Mouse (Mus musculus) CH12.LX (cell line): ENCODE data around the gene Strip1.
"Not testable (repeated sequence)": the region's sequence is repeated elsewhere in the genome, so short reads cannot be mapped to it uniquely, and the experiment has no call there.

ENCODE experiments used
- BHLHE40 ChIP-seq: IDR thresholded peaks from 2 replicates; pipeline ENCODE4 v1.6.1; 2011; ENCODE audit warnings: mild to moderate bottlenecking, low read depth, low read length, improper control_type of control experiment
- CHD2 ChIP-seq: IDR thresholded peaks from 2 replicates; pipeline ENCODE4 v1.6.1; 2011; ENCODE audit warnings: low read length, improper control_type of control experiment
- CTCF ChIP-seq, 2 experiments: IDR thresholded peaks in 1 of 2; conservative IDR thresholded peaks in 1 of 2; 2 replicates each; pipeline ENCODE4 v1.5.1; 2011 to 2012; ENCODE audit warnings: low read depth in 2 of 2, low read length in 2 of 2, improper control_type of control experiment in 1 of 2, inconsistent platforms in 1 of 2, mild to moderate bottlenecking in 1 of 2, moderate library complexity in 1 of 2
- EP300 ChIP-seq: IDR thresholded peaks from 2 replicates; pipeline ENCODE4 v1.6.1; 2011; ENCODE audit warnings: low read length, improper control_type of control experiment
- JUND ChIP-seq: conservative IDR thresholded peaks from 2 replicates; pipeline ENCODE4 v1.6.1; 2011; ENCODE audit warnings: low read depth, low read length, improper control_type of control experiment
- MAFK ChIP-seq: IDR thresholded peaks from 2 replicates; pipeline ENCODE4 v1.6.1; 2011; ENCODE audit warnings: low read length, improper control_type of control experiment; ENCODE audit not compliant: insufficient replicate concordance
- MAX ChIP-seq: IDR thresholded peaks from 2 replicates; pipeline ENCODE4 v1.6.1; 2011; ENCODE audit warnings: low read length, improper control_type of control experiment
- NRF1 ChIP-seq: IDR thresholded peaks from 2 replicates; pipeline ENCODE4 v1.6.1; 2014; ENCODE audit warnings: low read depth, mild to moderate bottlenecking, inconsistent platforms, low read length, improper control_type of control experiment, moderate library complexity
- POLR2A ChIP-seq: IDR thresholded peaks from 2 replicates; pipeline ENCODE4 v1.6.1; 2011; ENCODE audit warnings: low read depth, mild to moderate bottlenecking, improper control_type of control experiment, low read length
- SIN3A ChIP-seq: IDR thresholded peaks from 2 replicates; pipeline ENCODE4 v1.6.1; 2012; ENCODE audit warnings: low read length, improper control_type of control experiment, inconsistent platforms
- USF1 ChIP-seq: IDR thresholded peaks from 2 replicates; pipeline ENCODE4 v1.6.1; 2014; ENCODE audit warnings: low read depth, mild to moderate bottlenecking, inconsistent platforms, low read length, improper control_type of control experiment
- ZC3H11A ChIP-seq: IDR thresholded peaks from 2 replicates; pipeline ENCODE4 v1.6.1; 2012; ENCODE audit warnings: low read depth, mild to moderate bottlenecking, inconsistent platforms, low read length, improper control_type of control experiment
- ZNF384 ChIP-seq: IDR thresholded peaks from 2 replicates; pipeline ENCODE4 v1.6.1; 2012; ENCODE audit warnings: low read depth, low read length, improper control_type of control experiment, inconsistent platforms

GRCm38 (mm10) chr3:107650276-107650675 is 18.8 kb upstream of the Strip1 start:
- not testable (repeated sequence) for TF ChIP-seq CTCF (conservative IDR thresholded peaks at IDR 0.05 in 1 of 2, IDR thresholded peaks at IDR 0.05 in 1 of 2; ENCODE audit: low read depth in 2 of 2, low read length in 2 of 2); SIN3A; MAFK; POLR2A; USF1; ZC3H11A; BHLHE40; CHD2; EP300; MAX; NRF1; JUND; ZNF384
